Mouse (Mus musculus): ENCODE results near the gene Map4k3.

- no peak for TF ChIP-seq CTCF (IDR thresholded peaks at IDR 0.05)
- TF ChIP-seq EP300 (IDR thresholded peaks at IDR 0.05; ENCODE audit: insufficient read depth, low read depth, low read length): no peak
These were observed 124.5 kb downstream of the Map4k3 start for GRCm38 (mm10) chr17:80603806-80604205.

All from heart, adult 2 months (tissue).